Mouse (Mus musculus): ENCODE measurements around the gene Rpl19. TPM values are rescaled to one million over a fixed set of nuclear protein-coding genes. Genes with fewer than 3 reads are reported as not detected.

Gene Rpl19
- total RNA-seq, 2 experiments from 2014 or later = 560 to 591 TPM

- DNase-seq (ENCODE audit: extremely low spot score in 1 of 2, low spot score in 2 of 2) = peak; percentile 91 to 97
- H3K27ac ChIP-seq = peak overlapping the region; percentile 92
- TF ChIP-seq CTCF (IDR thresholded peaks at IDR 0.05) = peak; percentile 80
- intact Hi-C loops (cut with DNase I) = loop anchor here (1.0 to 2.0 kb wide), 3 partner anchors 51 to 189 kb away; partner anchors contain the start of gene Lasp1
- peak overlapping the region; percentile 87 for H3K4me3 ChIP-seq
Observed at GRCm38 (mm10) chr11:97987551-97988526, 38.7 kb upstream of the Rpl19 start.

GRCm38 (mm10) chr11:97988530-97989096 lies 37.9 kb upstream of the Rpl19 start:
- no peak for TF ChIP-seq CTCF (IDR thresholded peaks at IDR 0.05)
- peak overlapping the region; percentile 92 for H3K27ac ChIP-seq
- peak overlapping the region; percentile 87 for H3K4me3 ChIP-seq
- intact Hi-C loops (cut with DNase I) = loop anchor here (2.0 kb wide), 1 partner anchor 190 kb away; the partner anchor contains the start of gene Lasp1
- peak; percentile 84 to 86 for DNase-seq (ENCODE audit: extremely low spot score in 1 of 2, low spot score in 2 of 2)

GRCm38 (mm10) chr11:97994539-97995100 lies 31.9 kb upstream of the Rpl19 start:
- DNase-seq (ENCODE audit: extremely low spot score in 1 of 2, low spot score in 2 of 2) = peak; percentile 71 to 74
- TF ChIP-seq CTCF (IDR thresholded peaks at IDR 0.05) = peak; percentile 83
- intact Hi-C loops (cut with DNase I) = no loop called here
- Histone ChIP-seq H3K4me3 (peak overlapping the region; percentile 49), H3K27ac (no peak overlapping the region)

GRCm38 (mm10) chr11:97995564-97996288 lies 30.8 kb upstream of the Rpl19 start, which contains the start of gene Arl5c:
Gene Arl5c (minus strand): TSS chr11:97996181.
- H3K4me3 ChIP-seq = peak within 1 kb of the TSS; percentile 49
- H3K27ac ChIP-seq = no peak within 1 kb of the TSS; the same call in 1 of the 2 replicates
- DNase-seq (ENCODE audit: extremely low spot score in 1 of 2, low spot score in 2 of 2) = peak in 1 of 2 experiments; percentile 35
- TF ChIP-seq CTCF (IDR thresholded peaks at IDR 0.05) = peak; percentile 51
- intact Hi-C loops (cut with DNase I) = no loop called here

- no peak for TF ChIP-seq CTCF (IDR thresholded peaks at IDR 0.05)
- Histone ChIP-seq H3K27ac (no peak overlapping the region), H3K4me3 (no peak overlapping the region)
- no peak for DNase-seq (ENCODE audit: extremely low spot score in 1 of 2, low spot score in 2 of 2)
- intact Hi-C loops (cut with DNase I) = no loop called here
Observed at GRCm38 (mm10) chr11:97996691-97997090, 29.8 kb upstream of the Rpl19 start.

GRCm38 (mm10) chr11:97997387-97997960 lies 29.0 kb upstream of the Rpl19 start:
- DNase-seq (ENCODE audit: extremely low spot score in 1 of 2, low spot score in 2 of 2) = no peak
- Histone ChIP-seq H3K27ac (no peak overlapping the region), H3K4me3 (no peak overlapping the region)
- no peak for TF ChIP-seq CTCF (IDR thresholded peaks at IDR 0.05)
- intact Hi-C loops (cut with DNase I) = no loop called here

GRCm38 (mm10) chr11:97998074-97998793 lies 28.3 kb upstream of the Rpl19 start:
- no peak overlapping the region for H3K27ac ChIP-seq
- no peak for TF ChIP-seq CTCF (IDR thresholded peaks at IDR 0.05)
- H3K4me3 ChIP-seq = no peak overlapping the region
- DNase-seq (ENCODE audit: extremely low spot score in 1 of 2, low spot score in 2 of 2) = peak in 1 of 2 experiments; percentile 11
- intact Hi-C loops (cut with DNase I) = no loop called here

- TF ChIP-seq CTCF (IDR thresholded peaks at IDR 0.05) = no peak; the same call in 1 of the 2 replicates
- DNase-seq (ENCODE audit: extremely low spot score in 1 of 2, low spot score in 2 of 2) = no peak
- Histone ChIP-seq H3K27ac (no peak overlapping the region), H3K4me3 (no peak overlapping the region)
- intact Hi-C loops (cut with DNase I) = no loop called here
Observed at GRCm38 (mm10) chr11:97998898-97999608, 27.5 kb upstream of the Rpl19 start.

- no peak for DNase-seq (ENCODE audit: extremely low spot score in 1 of 2, low spot score in 2 of 2)
- no peak for TF ChIP-seq CTCF (IDR thresholded peaks at IDR 0.05)
- H3K4me3 ChIP-seq = no peak overlapping the region
- no peak overlapping the region for H3K27ac ChIP-seq
- intact Hi-C loops (cut with DNase I) = no loop called here
Observed at GRCm38 (mm10) chr11:97999748-98000147, 26.8 kb upstream of the Rpl19 start.

All from left cerebral cortex, adult 2 months (tissue).